Mouse (Mus musculus) spleen, adult 2 months (tissue): ENCODE results near the gene Psap.

ENCODE experiments used
- CTCF ChIP-seq: fragments of 200-500 bp; IDR thresholded peaks from 2 replicates; pipeline ENCODE4 v1.5.1; 2011; ENCODE audit warnings: mild to moderate bottlenecking, inconsistent platforms; ENCODE audit not compliant: insufficient read depth, insufficient read length, insufficient replicate concordance; ENCODE audit errors: extremely low read depth
- POLR2A ChIP-seq: fragments of 200-500 bp; IDR thresholded peaks from 2 replicates; pipeline ENCODE4 v1.6.1; 2011; ENCODE audit warnings: low read depth, low read length, inconsistent platforms

- no peak for TF ChIP-seq CTCF
- TF ChIP-seq POLR2A, result no peak
Measured at GRCm38 (mm10) chr10:60265252-60265651, 12.2 kb upstream of the Psap start.
